Mouse (Mus musculus): ENCODE measurements around the gene Dync1li1. TPM values are rescaled to one million over a fixed set of nuclear protein-coding genes. Genes with fewer than 3 reads are reported as not detected.
A peak's percentile ranks its signal among the peaks of the same experiment; 100 is the strongest.

Gene Dync1li1
- total and polyA plus RNA-seq, 2 experiments from 2014 or later, result 87.7 to 145 TPM

- WGBS, result 57% methylated on average over 7 of the region's 7 CpGs
- DNase-seq (ENCODE audit: low spot score) (no peak), ATAC-seq (no peak)
- Histone ChIP-seq H3K9me3 (ENCODE audit: low read length) (no peaks in the 10 kb centered on the region), H3K9ac (replicated peaks; ENCODE audit: low read length) (no peak overlapping the region), H3K4me1 (ENCODE audit: insufficient read depth, low read length) (peaks cover 3% of the 10 kb centered on the region; the same call in 1 of the 2 replicates), H3K27me3 (ENCODE audit: insufficient read depth, low read length) (no peaks in the 10 kb centered on the region), H3K4me3 (ENCODE audit: low read length) (no peak overlapping the region), H3K36me3 (ENCODE audit: insufficient read depth, low read length) (no peaks in the 10 kb centered on the region), H3K4me2 (ENCODE audit: low read depth, low read length) (no peak overlapping the region), H3K27ac (no peak overlapping the region)
- no peak for TF ChIP-seq CTCF (IDR thresholded peaks at IDR 0.05; ENCODE audit: low read depth)
Measured at GRCm38 (mm10) chr9:114661991-114662390, 26.6 kb upstream of the Dync1li1 start.

- WGBS, result 89% methylated on average over 11 of the region's 11 CpGs
- no peak for TF ChIP-seq CTCF (IDR thresholded peaks at IDR 0.05; ENCODE audit: low read depth)
- Histone ChIP-seq H3K27ac (no peak overlapping the region), H3K9me3 (ENCODE audit: low read length) (no peaks in the 10 kb centered on the region), H3K4me1 (ENCODE audit: insufficient read depth, low read length) (peaks cover 3% of the 10 kb centered on the region; the same call in 1 of the 2 replicates), H3K4me2 (ENCODE audit: low read depth, low read length) (no peak overlapping the region), H3K27me3 (ENCODE audit: insufficient read depth, low read length) (no peaks in the 10 kb centered on the region), H3K36me3 (ENCODE audit: insufficient read depth, low read length) (no peaks in the 10 kb centered on the region), H3K9ac (replicated peaks; ENCODE audit: low read length) (no peak overlapping the region), H3K4me3 (ENCODE audit: low read length) (no peak overlapping the region)
- no peak for ATAC-seq
- no peak for DNase-seq (ENCODE audit: low spot score)
Measured at GRCm38 (mm10) chr9:114663782-114664181, 24.8 kb upstream of the Dync1li1 start.

GRCm38 (mm10) chr9:114666858-114667257 is 21.7 kb upstream of the Dync1li1 start:
- Histone ChIP-seq H3K27me3 (ENCODE audit: insufficient read depth, low read length) (no peaks in the 10 kb centered on the region), H3K4me1 (ENCODE audit: insufficient read depth, low read length) (no peaks in the 10 kb centered on the region), H3K4me2 (ENCODE audit: low read depth, low read length) (no peak overlapping the region), H3K9me3 (ENCODE audit: low read length) (no peaks in the 10 kb centered on the region), H3K27ac (no peak overlapping the region), H3K4me3 (ENCODE audit: low read length) (no peak overlapping the region), H3K36me3 (ENCODE audit: insufficient read depth, low read length) (no peaks in the 10 kb centered on the region), H3K9ac (replicated peaks; ENCODE audit: low read length) (no peak overlapping the region)
- TF ChIP-seq CTCF (IDR thresholded peaks at IDR 0.05; ENCODE audit: low read depth), result no peak
- DNase-seq (ENCODE audit: low spot score) (no peak), ATAC-seq (no peak)
- 85% methylated on average over 10 of the region's 10 CpGs for WGBS

- Histone ChIP-seq H3K4me2 (ENCODE audit: low read depth, low read length) (no peak overlapping the region), H3K9ac (replicated peaks; ENCODE audit: low read length) (no peak overlapping the region), H3K27me3 (ENCODE audit: insufficient read depth, low read length) (no peaks in the 10 kb centered on the region), H3K4me1 (ENCODE audit: insufficient read depth, low read length) (no peaks in the 10 kb centered on the region), H3K4me3 (ENCODE audit: low read length) (no peak overlapping the region), H3K36me3 (ENCODE audit: insufficient read depth, low read length) (no peaks in the 10 kb centered on the region), H3K9me3 (ENCODE audit: low read length) (no peaks in the 10 kb centered on the region), H3K27ac (no peak overlapping the region)
- no peak for DNase-seq (ENCODE audit: low spot score)
- 66% methylated on average over 4 of the region's 4 CpGs for WGBS
- ATAC-seq, result no peak
- no peak for TF ChIP-seq CTCF (IDR thresholded peaks at IDR 0.05; ENCODE audit: low read depth)
Measured at GRCm38 (mm10) chr9:114668047-114668446, 20.5 kb upstream of the Dync1li1 start.

GRCm38 (mm10) chr9:114669011-114669410 is 19.6 kb upstream of the Dync1li1 start:
- DNase-seq (ENCODE audit: low spot score), result no peak

GRCm38 (mm10) chr9:114671946-114672345 is 16.6 kb upstream of the Dync1li1 start:
- Histone ChIP-seq H3K4me3 (ENCODE audit: low read length) (no peak overlapping the region), H3K36me3 (ENCODE audit: insufficient read depth, low read length) (no peaks in the 10 kb centered on the region), H3K4me1 (ENCODE audit: insufficient read depth, low read length) (peaks cover 5% of the 10 kb centered on the region), H3K4me2 (ENCODE audit: low read depth, low read length) (no peak overlapping the region), H3K27ac (0 out of 2 replicates have a peak overlapping the region, but pooled peaks have one; percentile 91), H3K9ac (replicated peaks; ENCODE audit: low read length) (no peak overlapping the region), H3K9me3 (ENCODE audit: low read length) (no peaks in the 10 kb centered on the region), H3K27me3 (ENCODE audit: insufficient read depth, low read length) (no peaks in the 10 kb centered on the region)
- ATAC-seq (no peak), DNase-seq (ENCODE audit: low spot score) (no peak)
- WGBS, result 39% methylated on average over 1 of the region's 1 CpGs
- no peak for TF ChIP-seq CTCF (IDR thresholded peaks at IDR 0.05; ENCODE audit: low read depth)

More at GRCm38 (mm10) chr9:114669011-114669410, 19.6 kb upstream of the Dync1li1 start:
- no peak for TF ChIP-seq CTCF (IDR thresholded peaks at IDR 0.05; ENCODE audit: low read depth)
- Histone ChIP-seq H3K4me2 (ENCODE audit: low read depth, low read length) (no peak overlapping the region), H3K9ac (replicated peaks; ENCODE audit: low read length) (no peak overlapping the region), H3K27ac (no peak overlapping the region), H3K4me1 (ENCODE audit: insufficient read depth, low read length) (peaks cover 5% of the 10 kb centered on the region), H3K4me3 (ENCODE audit: low read length) (no peak overlapping the region), H3K27me3 (ENCODE audit: insufficient read depth, low read length) (no peaks in the 10 kb centered on the region), H3K36me3 (ENCODE audit: insufficient read depth, low read length) (no peaks in the 10 kb centered on the region), H3K9me3 (ENCODE audit: low read length) (no peaks in the 10 kb centered on the region)
- 83% methylated on average over 5 of the region's 5 CpGs for WGBS
- ATAC-seq, result no peak

GRCm38 (mm10) chr9:114672703-114673561 is 15.7 kb upstream of the Dync1li1 start:
- Histone ChIP-seq H3K27me3 (ENCODE audit: insufficient read depth, low read length) (no peaks in the 10 kb centered on the region), H3K9me3 (ENCODE audit: low read length) (no peaks in the 10 kb centered on the region), H3K4me1 (ENCODE audit: insufficient read depth, low read length) (peaks cover 5% of the 10 kb centered on the region), H3K9ac (replicated peaks; ENCODE audit: low read length) (peak overlapping the region; percentile 58), H3K4me3 (ENCODE audit: low read length) (peak overlapping the region; percentile 32), H3K27ac (peak overlapping the region; percentile 91), H3K36me3 (ENCODE audit: insufficient read depth, low read length) (no peaks in the 10 kb centered on the region), H3K4me2 (ENCODE audit: low read depth, low read length) (peak overlapping the region; percentile 61)
- WGBS, result 5% methylated on average over 24 of the region's 24 CpGs
- TF ChIP-seq CTCF (IDR thresholded peaks at IDR 0.05; ENCODE audit: low read depth), result no peak
- DNase-seq (ENCODE audit: low spot score) (peak; percentile 63), ATAC-seq (peak; percentile 76)
